Mouse (Mus musculus) B cell, adult 2 months (primary cell): ENCODE data around the gene Slc35f3.
"Not testable (repeated sequence)": the region's sequence is repeated elsewhere in the genome, so short reads cannot be mapped to it uniquely, and the experiment has no call there.

Experiments
- DNase-seq, 2 experiments: peaks; one replicate each; pipeline ENCODE4 v3.0.0; 2022

Gene Slc35f3

DNA sequence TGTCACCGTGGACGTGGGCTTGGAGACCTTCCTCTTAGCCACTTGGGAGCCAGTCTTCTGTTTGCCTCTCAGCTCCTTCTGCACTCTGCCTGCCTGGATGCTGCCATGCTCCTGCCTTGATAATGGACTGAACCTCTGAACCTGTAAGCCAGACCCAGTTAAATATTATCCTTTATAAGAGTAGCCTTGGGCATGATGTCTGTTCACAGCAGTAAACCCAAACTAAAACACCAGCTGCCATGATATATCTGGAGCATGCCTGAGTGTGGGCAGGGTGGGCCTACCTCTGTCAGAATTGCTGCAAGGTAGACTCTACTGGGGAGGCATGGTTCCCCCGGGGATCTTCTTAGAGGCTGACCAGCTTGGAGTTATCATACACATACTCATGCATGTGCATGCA is 41.0 kb downstream of the Slc35f3 start:
- DNase-seq = no peak

DNA sequence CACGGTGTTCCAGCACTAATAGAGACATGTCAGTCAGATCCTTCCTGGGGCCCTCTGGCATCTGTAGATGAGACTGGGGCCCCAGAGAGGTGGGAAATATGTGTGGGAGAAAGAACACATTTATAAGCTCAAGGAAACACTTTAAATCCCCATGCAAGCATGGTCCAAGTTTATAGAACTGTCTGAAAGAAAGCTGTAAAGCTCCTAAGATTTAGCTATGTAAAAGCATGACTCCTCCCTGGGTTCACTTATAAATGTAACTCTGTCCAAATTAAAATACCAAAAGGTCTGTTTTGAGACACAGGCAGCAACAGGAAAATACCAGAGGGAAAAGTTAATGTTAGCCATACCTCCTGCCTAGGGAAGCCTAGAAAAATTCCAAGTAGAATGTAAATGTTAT is 42.8 kb downstream of the Slc35f3 start:
- no peak for DNase-seq

DNA sequence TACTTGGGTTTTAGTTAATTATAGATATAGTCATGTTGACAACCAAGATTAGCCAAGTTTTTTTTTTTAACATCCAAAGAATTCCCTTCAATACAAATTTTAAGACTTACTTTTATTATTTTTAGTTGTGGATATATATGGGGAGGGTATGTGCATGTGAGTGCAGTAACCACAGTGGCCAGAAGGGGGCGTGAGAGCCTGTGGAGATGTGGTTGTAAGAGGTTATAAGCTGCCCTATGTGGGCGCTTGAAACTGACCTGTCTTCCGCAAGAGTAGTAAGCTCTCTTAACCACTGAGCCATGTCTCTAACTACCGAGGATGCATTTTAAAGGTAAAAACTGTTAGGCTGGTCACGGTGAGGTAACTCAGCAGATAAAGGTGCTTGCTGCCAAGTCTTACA is 45.1 kb downstream of the Slc35f3 start:
- peak; percentile 6 to 15 for DNase-seq

DNA sequence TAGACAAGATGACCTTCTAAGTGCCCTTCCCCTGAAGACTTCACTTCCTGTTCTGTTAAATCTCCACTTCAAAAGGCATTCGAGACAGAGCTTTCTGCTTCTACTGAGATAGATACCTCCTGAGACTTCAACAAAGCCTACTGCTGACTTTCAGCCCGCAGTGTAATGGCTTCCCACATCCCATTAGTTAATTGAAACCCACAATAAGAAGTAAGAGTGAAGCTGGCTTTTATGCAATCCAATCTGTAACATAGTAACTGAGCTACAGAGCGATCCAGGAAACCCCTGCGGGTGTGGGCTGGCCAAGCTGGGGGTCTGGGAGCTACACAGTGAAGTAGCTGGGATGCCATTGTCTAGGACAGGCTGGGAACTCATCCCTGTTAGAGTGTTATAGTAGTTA is 46.7 kb downstream of the Slc35f3 start:
- no peak for DNase-seq

DNA sequence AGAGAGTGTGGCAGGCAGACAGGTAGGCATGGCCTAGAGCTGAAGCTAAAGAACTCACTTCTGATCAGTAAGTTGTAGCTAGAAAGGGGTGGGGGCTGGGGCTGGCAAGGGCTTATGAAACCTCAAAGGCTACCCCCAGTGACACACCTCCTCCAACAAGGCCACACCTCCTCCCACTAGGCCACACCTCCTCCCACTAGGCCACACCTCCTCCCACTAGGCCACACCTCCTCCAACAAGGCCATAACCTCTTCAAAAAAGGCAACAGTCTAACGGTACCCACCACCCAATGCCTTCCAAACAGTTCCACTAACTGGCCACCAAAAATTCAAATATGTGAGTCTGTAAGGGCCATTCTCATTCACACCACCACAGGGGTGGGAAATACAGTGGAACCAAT is 54.9 kb downstream of the Slc35f3 start:
- peak; percentile 3 to 5 for DNase-seq

DNA sequence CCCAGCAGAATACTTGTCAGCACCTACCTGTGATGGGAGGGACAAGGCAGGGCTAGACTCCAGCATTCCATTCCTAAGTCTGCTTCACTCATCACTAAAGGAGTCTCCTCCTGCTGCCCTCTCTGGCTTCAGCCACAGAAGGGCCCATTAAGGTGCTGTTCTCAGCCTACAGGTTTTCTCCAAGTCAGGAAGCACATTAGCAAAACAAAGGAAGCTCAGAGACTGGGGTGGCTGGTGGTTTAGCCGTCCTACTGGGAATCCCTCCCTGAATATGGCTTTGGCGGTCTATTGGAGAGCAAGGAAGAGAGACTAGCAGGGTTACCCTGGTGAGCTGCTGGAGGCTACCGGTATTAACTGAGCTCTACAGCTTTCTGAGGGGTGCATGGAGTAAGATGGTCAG is 59.6 kb downstream of the Slc35f3 start:
- no peak for DNase-seq

DNA sequence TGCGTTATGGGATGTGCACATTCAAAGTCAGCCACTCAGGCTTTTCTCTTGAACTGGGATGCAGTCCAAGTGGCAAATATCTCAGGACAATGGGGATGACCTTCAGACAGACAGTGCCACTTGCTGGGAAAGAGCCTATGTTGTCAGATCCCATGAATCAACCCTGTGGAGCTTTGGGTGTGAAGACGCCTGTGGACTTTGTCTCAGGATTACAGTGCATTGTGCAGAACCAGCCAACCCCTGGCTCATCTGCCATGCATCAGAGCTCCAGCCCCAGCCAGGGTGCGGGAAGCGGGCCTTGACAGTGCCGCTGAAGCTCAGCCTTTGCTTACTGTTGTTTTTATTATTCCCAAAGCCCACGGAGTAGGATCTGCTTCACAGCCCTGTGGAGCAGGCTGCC is 60.9 kb downstream of the Slc35f3 start:
- DNase-seq = no peak

DNA sequence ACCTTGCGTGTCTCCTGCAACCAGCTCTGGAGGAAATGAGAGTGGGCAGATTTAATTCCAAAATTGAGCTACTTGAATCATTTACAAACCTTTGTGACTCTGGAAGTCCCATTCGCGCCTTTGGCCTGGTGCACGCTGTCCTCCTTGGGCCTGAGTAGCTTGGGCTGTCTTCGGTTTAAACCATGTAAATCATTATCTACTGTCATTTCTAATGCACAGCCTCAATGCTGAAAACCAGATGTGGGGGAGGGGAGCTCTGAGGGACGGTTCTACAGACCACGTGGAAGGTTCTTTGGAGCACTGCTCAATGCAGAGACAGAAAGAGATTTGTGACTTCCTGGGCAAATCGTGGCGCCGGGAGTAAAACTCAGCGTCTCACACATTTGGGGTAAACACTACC is 61.7 kb downstream of the Slc35f3 start:
- no peak for DNase-seq

DNA sequence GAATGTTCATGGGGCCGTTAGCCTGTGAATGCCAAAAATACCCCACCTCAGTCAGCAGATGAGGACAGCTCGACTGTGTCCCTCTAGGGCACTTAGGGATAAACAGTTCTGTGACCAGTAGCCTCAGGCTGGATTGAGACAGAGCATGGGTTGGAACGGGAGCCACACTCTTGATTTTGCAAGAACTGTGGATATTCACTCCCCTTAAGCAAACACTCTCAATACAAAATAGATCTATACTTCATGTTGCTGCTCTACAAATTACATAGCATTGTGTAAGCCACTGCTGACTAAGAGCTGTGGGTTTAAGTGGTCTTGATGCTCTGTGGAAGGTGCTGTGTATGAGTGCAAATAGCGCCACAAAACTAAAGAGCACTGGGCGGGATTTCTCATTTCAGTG is 62.3 kb downstream of the Slc35f3 start:
- DNase-seq = no peak

DNA sequence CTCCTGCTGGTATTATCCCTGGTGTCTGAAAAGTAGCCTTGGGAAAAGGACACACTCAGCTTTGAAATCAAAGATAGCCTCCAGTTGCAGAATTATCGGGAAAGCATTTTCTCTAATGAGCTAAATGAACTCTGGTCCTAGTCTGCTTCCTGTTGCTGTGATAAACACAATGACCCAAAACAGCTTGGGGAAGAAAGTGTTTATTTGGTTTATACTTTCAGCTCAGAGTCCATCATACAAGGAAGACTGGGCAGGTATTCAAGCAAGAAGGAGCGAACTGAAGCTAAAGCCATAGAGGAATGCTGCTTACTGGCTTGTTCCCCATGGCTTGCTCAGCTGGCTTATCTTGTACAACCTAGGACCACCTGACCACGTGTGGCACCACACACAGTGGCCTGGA is 67.9 kb downstream of the Slc35f3 start:
- no peak for DNase-seq

DNA sequence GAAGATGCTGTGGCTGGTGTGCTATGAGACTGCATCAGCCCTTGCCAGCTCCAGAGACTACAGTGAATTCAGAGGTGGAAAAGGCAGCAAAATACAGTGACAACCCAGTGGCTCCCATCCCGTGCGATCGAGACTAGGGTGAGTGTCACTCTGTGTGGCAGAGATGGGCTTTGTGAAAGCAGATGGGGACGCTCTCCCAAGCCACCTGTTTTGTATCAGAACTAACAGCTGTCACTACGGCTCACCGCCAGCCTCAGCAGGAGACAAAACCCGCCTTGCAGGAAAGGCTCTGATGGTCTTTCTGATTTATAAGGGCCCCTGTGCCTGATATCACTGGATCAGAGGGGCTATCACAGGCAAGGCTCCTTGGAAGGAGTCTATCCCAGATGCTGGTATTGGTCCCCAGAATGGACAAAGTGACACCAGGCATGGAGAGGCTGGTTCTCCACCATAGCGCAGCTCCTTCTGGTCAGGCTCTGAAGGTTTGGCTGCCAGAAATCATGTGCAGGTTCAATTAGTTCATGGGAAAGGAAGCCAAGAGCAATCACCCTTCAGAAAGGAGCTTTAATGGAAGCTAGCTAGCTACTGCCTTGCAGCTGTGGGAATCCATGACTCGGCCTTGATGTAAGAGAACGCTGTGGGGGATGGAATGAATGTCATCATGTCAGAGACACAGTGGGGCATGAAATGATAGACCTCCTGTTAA is 70.1 kb downstream of the Slc35f3 start:
- no peak for DNase-seq

DNA sequence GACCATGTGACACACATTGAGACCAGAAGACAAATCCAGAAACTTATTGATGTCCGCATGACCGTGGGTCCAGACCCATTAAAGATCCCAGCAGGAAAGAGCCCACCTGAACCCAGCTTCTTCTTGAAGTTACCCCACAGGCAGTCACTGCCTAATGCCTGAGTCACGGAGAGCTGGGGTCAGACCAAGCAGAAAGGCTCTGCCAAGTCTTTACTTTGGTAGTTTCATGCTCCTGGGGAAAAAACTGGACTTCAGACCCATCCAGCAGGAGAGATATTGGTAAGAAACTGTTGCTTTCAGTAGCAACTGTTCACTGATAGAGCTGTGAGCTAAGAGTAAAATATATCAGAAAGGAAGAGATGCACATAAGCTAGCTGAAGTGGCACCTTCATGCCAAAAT is 73.5 kb downstream of the Slc35f3 start:
- DNase-seq = no peak

DNA sequence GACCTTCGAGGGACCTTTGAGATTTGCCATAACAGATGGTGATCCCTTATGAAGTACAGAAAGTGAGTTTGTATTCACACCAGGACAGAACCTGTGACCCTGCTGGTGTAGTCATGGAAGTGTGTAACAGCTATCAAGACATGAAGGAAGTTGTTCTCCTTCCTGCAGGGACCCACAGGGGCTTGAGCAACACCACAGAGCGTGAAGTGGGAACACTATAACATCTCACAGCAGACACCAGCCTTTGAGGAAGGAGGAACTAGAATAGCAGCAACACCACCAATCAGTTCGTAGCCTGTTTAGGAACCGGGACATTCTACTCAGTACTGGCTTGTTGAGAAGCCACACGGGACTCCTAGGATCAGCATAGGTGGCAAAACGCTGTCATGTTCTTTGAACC is 81.2 kb downstream of the Slc35f3 start:
- no peak for DNase-seq

DNA sequence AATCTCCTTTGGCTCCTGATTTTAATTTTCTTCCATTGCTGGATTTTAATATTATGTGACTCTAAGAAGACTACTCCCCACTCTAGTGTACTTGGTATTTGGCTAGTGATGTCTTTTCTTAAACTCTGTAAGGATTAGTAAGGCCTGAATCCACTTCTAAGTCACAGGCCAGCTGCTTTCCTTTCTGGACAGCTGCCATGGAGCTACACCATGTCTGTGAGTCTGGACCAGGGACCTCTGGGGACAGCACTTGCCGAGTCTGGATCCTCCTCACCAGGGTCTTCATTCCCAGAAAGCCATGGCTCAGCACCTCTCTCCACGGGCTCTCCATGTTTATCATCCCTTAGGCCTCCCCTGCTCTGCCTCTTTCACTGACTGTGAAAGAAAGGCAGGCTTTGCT is 81.8 kb downstream of the Slc35f3 start:
- DNase-seq = no peak

DNA sequence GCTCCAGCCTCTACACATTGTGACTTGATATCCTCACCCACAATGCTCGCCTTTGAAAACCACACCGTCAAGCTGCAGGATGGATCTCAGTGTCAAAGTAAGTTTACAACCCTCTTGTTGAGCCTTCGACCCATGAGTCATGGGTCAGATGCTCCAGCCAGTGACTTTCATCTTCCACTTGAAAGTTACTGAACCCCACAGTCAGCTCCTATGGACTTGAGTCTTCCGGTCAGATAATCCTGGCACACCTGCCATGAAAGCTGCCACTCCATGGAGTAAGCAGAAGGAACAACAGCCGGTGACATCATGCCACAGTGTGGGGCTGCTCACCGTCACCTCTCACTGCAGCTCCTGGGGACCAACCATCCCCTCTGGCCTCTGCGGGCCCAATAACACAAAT is 82.9 kb downstream of the Slc35f3 start:
- DNase-seq = no peak

DNA sequence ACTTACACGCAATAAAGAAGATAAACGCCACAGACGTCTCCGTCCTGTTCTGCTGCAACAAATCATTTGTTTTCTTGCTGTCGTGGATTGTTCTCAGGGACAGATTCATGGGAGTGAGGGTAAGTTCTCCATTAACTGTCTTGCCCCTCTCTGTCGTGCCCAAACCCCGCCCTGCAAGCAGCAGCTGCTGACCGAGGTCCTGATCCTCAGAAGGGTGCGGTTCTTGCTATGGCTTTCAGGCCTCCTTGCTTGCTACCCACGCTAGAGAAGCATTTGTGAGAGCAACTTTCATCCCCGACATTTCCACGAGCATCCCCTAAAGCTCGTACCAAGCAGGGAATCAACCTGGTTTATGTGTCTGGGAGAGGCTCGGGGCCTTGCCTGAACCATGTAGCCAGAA is 83.9 kb downstream of the Slc35f3 start:
- no peak for DNase-seq

DNA sequence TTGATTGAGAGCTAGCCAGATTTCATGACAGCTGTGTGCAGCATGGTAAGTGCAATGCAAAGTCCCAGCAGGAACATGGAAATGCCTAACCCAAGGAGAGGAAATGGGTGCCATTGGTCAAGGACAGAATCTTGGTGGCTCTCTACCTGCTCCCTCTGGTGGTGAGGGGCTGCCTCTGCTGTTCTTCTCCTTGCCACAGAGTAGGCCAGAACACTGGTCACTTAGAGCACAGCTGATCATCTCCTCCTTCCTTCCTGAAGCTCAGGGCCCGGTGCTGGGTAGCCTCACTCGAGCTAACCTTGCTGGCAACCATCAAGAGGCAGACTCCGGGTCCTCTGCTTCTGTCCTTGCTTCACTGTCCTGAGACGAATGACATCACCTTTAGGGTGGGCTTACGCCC is 84.4 kb downstream of the Slc35f3 start:
- DNase-seq = no peak

DNA sequence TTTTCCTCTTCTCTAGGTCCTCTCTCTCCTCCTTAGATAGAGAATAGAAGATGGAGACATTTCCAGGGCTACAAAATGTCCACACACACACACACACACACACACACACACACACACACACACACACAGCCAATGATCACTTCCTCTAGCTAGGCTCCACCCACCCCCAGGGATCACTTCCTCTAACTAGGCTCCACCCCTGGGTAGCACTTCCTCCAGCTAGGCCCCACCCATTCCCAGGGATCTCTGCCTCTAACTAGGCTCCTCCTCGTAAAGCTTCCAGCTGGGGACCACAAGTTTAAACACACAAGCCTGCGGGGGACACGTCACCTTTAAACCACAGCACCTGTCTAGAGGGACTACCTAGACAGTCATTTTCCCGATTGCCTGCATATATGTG is 89.2 kb downstream of the Slc35f3 start:
- peak; percentile 54 to 60 for DNase-seq

DNA sequence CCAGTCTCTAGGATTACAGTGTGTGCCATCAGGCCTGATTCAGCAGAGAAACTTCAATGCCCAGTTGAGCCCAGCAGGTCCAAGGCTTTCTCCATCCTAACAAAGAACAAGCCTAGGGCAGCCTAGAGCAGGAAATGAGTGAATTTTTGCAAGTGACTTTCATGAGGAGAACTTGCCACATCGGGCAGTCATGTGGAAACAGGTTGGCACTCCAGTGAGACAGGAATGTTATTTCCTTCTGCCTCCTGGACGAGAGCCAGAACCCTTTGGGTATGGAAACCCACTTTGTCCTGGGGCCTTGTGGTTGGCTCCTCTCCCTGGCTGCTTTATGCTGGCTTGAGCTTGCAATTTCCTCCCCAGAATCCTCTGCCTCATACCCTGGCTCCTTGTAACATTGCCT is 93.2 kb downstream of the Slc35f3 start:
- no peak for DNase-seq

DNA sequence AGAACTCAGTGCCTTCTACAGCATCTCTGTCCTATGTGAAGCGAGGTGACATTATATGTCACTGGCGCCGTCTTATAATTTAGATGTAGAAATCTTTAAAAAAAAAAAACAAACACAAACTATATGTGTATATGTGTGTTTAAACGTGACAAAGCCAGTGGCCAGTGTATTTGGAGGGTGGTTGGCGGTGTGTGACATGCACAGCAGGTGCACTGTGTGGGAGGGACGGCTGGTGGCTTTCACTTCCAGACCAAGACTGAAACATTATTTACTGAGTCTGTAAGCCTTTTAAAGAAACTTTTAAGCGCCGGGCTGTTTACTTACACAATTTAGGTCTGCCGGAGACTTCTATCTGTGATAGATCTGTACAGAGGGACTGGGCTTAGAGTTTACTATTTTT is 97.0 kb downstream of the Slc35f3 start:
- DNase-seq = peak; percentile 23

DNA sequence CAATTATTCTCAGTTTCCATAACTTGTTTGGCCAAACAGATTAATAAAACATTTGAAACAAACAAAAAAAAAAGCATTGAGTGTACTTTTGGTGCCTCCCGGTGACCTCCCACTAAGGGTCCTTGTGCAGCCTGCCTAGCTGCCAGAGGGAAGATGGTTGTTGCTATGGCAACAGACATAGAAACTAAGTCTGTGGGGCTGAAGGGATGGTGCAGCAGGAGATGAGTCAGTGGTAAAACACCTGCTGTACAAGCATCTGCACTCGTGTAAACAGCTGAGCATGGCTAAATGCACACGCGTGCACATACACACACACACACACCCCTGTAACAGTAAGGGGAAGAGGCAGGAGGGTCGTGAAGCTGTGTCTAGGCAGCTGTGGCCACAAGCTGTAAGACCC is 97.6 kb downstream of the Slc35f3 start:
- DNase-seq = peak in 1 of 2 experiments; percentile 4

DNA sequence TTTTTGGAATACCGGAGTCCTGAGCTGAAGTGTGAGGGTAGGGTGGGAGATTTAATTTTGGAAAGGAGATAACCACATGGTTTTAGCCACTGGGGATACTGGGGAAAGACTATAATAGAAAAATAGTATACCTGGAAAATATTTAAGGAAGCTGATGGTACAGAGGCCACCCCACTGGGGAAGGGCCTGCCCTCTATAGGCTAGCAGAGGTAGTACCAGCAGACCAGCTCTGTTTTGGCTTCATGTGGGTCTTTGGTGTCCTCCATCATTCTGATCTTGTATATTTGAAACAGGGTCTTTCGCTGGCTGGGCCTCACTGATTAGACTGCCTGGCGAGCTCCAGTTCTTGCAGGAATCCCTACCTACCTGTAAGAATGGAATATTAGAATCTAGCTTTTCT is 100.0 kb downstream of the Slc35f3 start:
- DNase-seq = peak in 1 of 2 experiments; percentile 16

DNA sequence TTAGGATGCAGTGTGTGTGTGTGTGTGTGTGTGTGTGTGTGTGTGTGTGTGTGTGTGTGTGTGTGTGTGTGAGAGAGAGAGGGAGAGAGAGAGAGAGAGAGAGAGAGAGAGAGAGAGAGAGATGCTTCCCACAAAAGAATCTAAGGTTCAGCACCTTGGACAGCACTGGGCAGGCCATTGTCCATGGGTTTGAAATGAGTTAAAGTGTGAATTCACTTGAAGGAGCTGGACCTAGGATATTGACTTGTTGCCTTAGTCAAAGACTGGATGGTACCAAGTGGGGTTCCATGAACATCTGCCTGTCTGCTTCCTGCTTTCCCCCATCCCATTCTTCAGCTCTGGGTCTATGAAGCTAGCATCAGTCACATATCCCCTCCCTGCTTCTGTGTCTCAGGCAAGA is 106.2 kb downstream of the Slc35f3 start:
- DNase-seq = not testable (repeated sequence)

DNA sequence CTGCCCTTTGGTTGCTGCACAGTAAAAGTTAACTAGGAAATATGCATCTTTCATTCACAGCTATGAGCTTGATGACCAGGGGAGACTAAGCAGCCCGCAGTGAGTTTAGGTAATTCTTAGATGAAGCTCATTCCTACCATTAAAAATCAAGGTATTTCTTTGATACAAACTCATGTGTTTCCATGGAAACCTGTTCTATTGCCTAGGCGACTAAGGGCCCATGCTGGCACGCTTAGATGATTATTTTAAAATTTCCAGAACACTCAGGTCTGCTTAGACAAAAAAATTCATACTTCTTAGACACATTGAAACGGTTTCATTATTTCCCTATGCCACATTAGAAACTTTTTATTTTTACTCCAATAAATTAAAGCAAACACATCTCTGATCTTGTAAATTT is 106.7 kb downstream of the Slc35f3 start:
- no peak for DNase-seq

DNA sequence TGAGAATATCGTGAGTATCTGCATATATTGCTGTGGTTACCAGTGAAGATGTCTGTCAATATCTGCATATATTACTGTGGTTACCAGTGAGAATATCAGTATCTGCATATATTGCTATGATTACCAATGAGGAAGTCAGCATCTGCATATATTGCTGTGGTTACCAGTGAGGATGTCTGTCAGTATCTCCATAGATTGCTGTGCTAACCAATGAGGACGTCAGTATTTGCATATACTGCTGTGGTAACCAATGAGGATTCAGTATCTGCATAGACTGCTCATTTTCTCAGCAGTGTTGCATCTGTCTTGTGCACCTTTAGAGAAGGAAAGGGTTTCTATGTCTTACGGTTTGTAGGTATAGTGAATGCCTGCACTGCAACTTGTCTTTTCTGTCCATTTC is 122.5 kb downstream of the Slc35f3 start:
- DNase-seq = no peak
